Mouse (Mus musculus) thymus, adult 2 months (tissue): ENCODE data around the gene Gxylt1.

Experiments
- CTCF ChIP-seq: fragments of 200-500 bp; IDR thresholded peaks from 2 replicates; pipeline ENCODE4 v1.5.1; 2012; ENCODE audit warnings: mild to moderate bottlenecking, control low read depth, low read length, moderate library complexity, borderline replicate concordance; ENCODE audit not compliant: control insufficient read depth, poor library complexity, insufficient read depth; ENCODE audit errors: extremely low read depth
- POLR2A ChIP-seq: fragments of 200-500 bp; IDR thresholded peaks from 2 replicates; pipeline ENCODE4 v1.6.1; 2012; ENCODE audit warnings: mild to moderate bottlenecking, low read length, control low read depth, moderate library complexity; ENCODE audit not compliant: control insufficient read depth, poor library complexity, insufficient read depth; ENCODE audit errors: extremely low read depth

DNA sequence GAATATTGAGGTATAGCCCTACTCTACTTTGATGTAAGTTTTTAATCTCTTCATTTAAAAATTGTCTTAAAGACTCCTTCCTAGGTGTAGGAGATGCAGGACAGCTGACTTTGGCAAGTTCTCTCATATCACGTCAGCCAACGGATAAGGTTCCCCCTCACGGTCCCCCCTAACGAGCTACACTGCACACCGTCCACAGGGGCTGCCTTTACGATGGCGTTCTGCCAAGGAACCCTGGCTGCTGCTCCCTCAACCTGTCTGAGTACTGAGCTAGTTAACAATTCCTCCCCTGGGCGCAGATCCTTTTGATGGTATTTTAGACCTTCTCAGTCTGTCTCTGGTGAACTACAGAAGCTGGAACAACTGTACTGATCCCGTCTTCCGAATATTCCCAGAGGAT, 31.8 kb downstream of the Gxylt1 start:
- TF ChIP-seq POLR2A (no peak), CTCF (no peak)
